Comparison of ENCODE assay signal across 9 mouse cellular contexts in the genomic region with DNA sequence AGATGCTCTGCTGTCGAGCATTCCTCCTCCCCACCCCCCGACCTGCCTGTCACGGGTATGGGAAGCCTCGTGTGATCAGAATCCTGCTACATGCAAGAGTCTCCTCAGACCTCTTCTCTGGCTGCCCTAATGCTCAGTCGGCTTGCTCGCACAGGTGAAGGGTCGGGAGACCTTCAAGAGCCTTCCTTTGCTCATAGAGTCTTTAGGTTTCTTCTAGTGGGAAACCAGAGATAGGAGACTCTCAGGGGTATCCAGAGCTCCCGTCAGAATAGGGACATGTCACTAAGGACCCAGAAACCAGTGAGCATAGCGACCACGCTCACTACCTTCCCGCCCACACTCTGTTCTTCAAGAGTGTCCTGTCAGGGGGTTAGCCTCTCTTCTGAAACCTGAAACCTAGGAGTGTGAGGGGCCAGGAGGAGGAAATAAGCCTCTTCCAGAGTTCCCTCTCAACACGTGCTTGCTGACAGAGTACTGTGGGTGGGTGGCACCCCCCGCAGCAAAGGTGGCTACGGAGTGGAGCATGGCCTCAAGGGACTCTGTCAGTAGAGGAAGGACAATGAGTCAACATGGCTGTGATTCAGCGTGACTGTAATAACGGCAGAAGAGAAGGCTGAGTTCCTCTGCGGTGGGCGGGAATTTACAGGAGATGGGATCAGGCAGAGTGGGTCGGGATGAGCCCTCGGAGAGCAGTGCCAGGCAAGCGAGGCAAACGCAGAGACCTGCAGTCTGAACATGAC. TPM values are rescaled to one million over a fixed set of nuclear protein-coding genes. Genes with fewer than 3 reads are reported as not detected.
DNase-seq lines count a peak whose midpoint lies in the region; ATAC-seq and TF ChIP-seq lines count a peak whose summit lies in the region.
"Had no signal": no experiment of that assay in that cellular context is flagged by ENCODE, and none has a peak within 500 bp of the region (broad histone marks: within the 10 kb centered on the region; RNA-seq: fewer than 3 reads in every experiment).

No protein-coding gene starts in this region.

- H3K9ac ChIP-seq in hindbrain, embryonic 13.5 days = peak overlapping the region; percentile 9; the same call in 1 of the 2 replicates
- no peak overlapping the region for H3K9ac ChIP-seq in neural tube, embryonic 11.5 days (ENCODE audit: low read length)
- no peak overlapping the region for H3K9ac ChIP-seq in embryonic facial prominence, embryonic 11.5 days (replicated peaks; ENCODE audit: low read length)

- no peaks in the 10 kb centered on the region for H3K27me3 ChIP-seq in hindbrain, embryonic 13.5 days
- peaks cover 9% of the 10 kb centered on the region for H3K27me3 ChIP-seq in hindbrain, embryonic 10.5 days (ENCODE audit: insufficient read depth, poor library complexity, severe bottlenecking)
- no peaks in the 10 kb centered on the region for H3K27me3 ChIP-seq in neural tube, embryonic 11.5 days (ENCODE audit: control insufficient read depth, insufficient read depth, low read length)
- no peaks in the 10 kb centered on the region for H3K27me3 ChIP-seq in embryonic facial prominence, embryonic 11.5 days (ENCODE audit: control insufficient read depth, insufficient read depth, low read length)
- no peaks in the 10 kb centered on the region for H3K27me3 ChIP-seq in myocyte (ENCODE audit: control insufficient read depth, insufficient read depth, insufficient read length)

- no peak overlapping the region for H3ac ChIP-seq in myocyte (ENCODE audit: control insufficient read depth, insufficient read length)

- peaks cover 12% of the 10 kb centered on the region; the same call in 1 of the 2 replicates for H3K4me1 ChIP-seq in hindbrain, embryonic 13.5 days (replicated peaks)
- peaks cover 10% of the 10 kb centered on the region; the same call in 1 of the 2 replicates for H3K4me1 ChIP-seq in hindbrain, embryonic 10.5 days (replicated peaks)
- H3K4me1 ChIP-seq in neural tube, embryonic 11.5 days (ENCODE audit: control insufficient read depth, insufficient read depth, low read length) = no peaks in the 10 kb centered on the region
- H3K4me1 ChIP-seq in embryonic facial prominence, embryonic 11.5 days (ENCODE audit: control insufficient read depth, insufficient read depth, low read length) = no peaks in the 10 kb centered on the region

- H3K4me3 ChIP-seq in hindbrain, embryonic 13.5 days = no peak overlapping the region
- H3K4me3 ChIP-seq in hindbrain, embryonic 10.5 days = no peak overlapping the region
- no peak overlapping the region for H3K4me3 ChIP-seq in neural tube, embryonic 11.5 days (ENCODE audit: low read depth, low read length)
- H3K4me3 ChIP-seq in embryonic facial prominence, embryonic 11.5 days (ENCODE audit: low read depth, low read length) = no peak overlapping the region
- no peak overlapping the region for H3K4me3 ChIP-seq in myocyte
- H3K4me3 ChIP-seq: midbrain, embryonic 10.5 days had no signal

- DNase-seq in hindbrain, embryonic 10.5 days (ENCODE audit: low spot score) = no peak
- DNase-seq in neural tube, embryonic 11.5 days (ENCODE audit: low spot score) = no peak
- no peak for DNase-seq in neural tube, embryonic 10.5 days (ENCODE audit: extremely low spot score, low spot score)
- peak; percentile 26 for DNase-seq in embryonic facial prominence, embryonic 11.5 days (ENCODE audit: low spot score)
- no peak for DNase-seq in gastrocnemius, postnatal 10 days
- DNase-seq in thymus, postnatal 4 days = no peak

- H3K4me2 ChIP-seq in hindbrain, embryonic 13.5 days = no peak overlapping the region
- H3K4me2 ChIP-seq in neural tube, embryonic 11.5 days (ENCODE audit: low read depth) = peak overlapping the region; percentile 19; the same call in 1 of the 2 replicates
- H3K4me2 ChIP-seq in embryonic facial prominence, embryonic 11.5 days (ENCODE audit: low read depth, low read length) = no peak overlapping the region
- H3K4me2 ChIP-seq in myocyte (ENCODE audit: low read depth) = peak overlapping the region; percentile 66

- H3K9me3 ChIP-seq in hindbrain, embryonic 13.5 days = 0 out of 2 replicates have a peak, but pooled peaks cover 4% of the 10 kb centered on the region
- 0 out of 2 replicates have a peak, but pooled peaks cover 2% of the 10 kb centered on the region for H3K9me3 ChIP-seq in hindbrain, embryonic 10.5 days
- H3K9me3 ChIP-seq in neural tube, embryonic 11.5 days (ENCODE audit: control insufficient read depth, low read length) = 0 out of 2 replicates have a peak, but pooled peaks cover 1% of the 10 kb centered on the region
- H3K9me3 ChIP-seq in embryonic facial prominence, embryonic 11.5 days (replicated peaks; ENCODE audit: control insufficient read depth, low read length) = no peaks in the 10 kb centered on the region

- no peaks in the 10 kb centered on the region for H3K36me3 ChIP-seq in hindbrain, embryonic 13.5 days
- no peaks in the 10 kb centered on the region for H3K36me3 ChIP-seq in hindbrain, embryonic 10.5 days
- no peaks in the 10 kb centered on the region for H3K36me3 ChIP-seq in neural tube, embryonic 11.5 days (ENCODE audit: control insufficient read depth, insufficient read depth, low read length)
- no peaks in the 10 kb centered on the region for H3K36me3 ChIP-seq in embryonic facial prominence, embryonic 11.5 days (replicated peaks; ENCODE audit: control insufficient read depth, insufficient read depth, low read depth, low read length)
- H3K36me3 ChIP-seq in myocyte (ENCODE audit: control insufficient read depth, insufficient read depth) = no peaks in the 10 kb centered on the region
- H3K36me3 ChIP-seq: midbrain, embryonic 10.5 days had no signal

- no peak for TF ChIP-seq POLR2A in myocyte (IDR thresholded peaks at IDR 0.05; ENCODE audit: insufficient read length, low read depth)

- WGBS in hindbrain, embryonic 13.5 days = 45% methylated on average over 22 of the region's 22 CpGs
- 39% methylated on average over 22 of the region's 22 CpGs for WGBS in hindbrain, embryonic 10.5 days
- WGBS in neural tube, embryonic 11.5 days = 36% methylated on average over 22 of the region's 22 CpGs
- WGBS in embryonic facial prominence, embryonic 11.5 days = 30% methylated on average over 22 of the region's 22 CpGs

- no peak overlapping the region for H3K27ac ChIP-seq in hindbrain, embryonic 13.5 days
- H3K27ac ChIP-seq in hindbrain, embryonic 10.5 days = no peak overlapping the region
- no peak overlapping the region for H3K27ac ChIP-seq in neural tube, embryonic 11.5 days (ENCODE audit: low read depth, low read length)
- H3K27ac ChIP-seq in embryonic facial prominence, embryonic 11.5 days (replicated peaks; ENCODE audit: low read depth, low read length) = no peak overlapping the region
- H3K27ac ChIP-seq: midbrain, embryonic 10.5 days had no signal

- H3K79me2 ChIP-seq in myocyte (ENCODE audit: control insufficient read depth, insufficient read depth) = no peaks in the 10 kb centered on the region

- ATAC-seq in hindbrain, embryonic 13.5 days (ENCODE audit: low FRiP score) = no peak
- no peak for ATAC-seq in neural tube, embryonic 11.5 days (ENCODE audit: insufficient read depth, low FRiP score, low TSS enrichment)
- ATAC-seq in embryonic facial prominence, embryonic 11.5 days (replicated peaks; ENCODE audit: insufficient number of reproducible peaks, low FRiP score, low TSS enrichment, low read depth) = no peak

RNA-seq across cellular contexts. Expression of gene Tbx21, which starts 31.6 kb away (rescaled TPM):
- 0.16 and 0.21 TPM in 2 replicates for polyA plus RNA-seq in hindbrain, embryonic 13.5 days (2015; fragmentation: Nextera tagmentation; extraction: Ambion mirVana)
- 0.29 TPM in 2 replicates for polyA plus RNA-seq in hindbrain, embryonic 10.5 days (2016; fragmentation: Nextera tagmentation; extraction: Ambion mirVana)
- polyA plus RNA-seq in neural tube, embryonic 11.5 days (2014; fragmentation: Nextera tagmentation; extraction: Ambion mirVana) = 0.19 and 0.21 TPM in 2 replicates
- not detected in 2 replicates for polyA plus RNA-seq in embryonic facial prominence, embryonic 11.5 days (2014; fragmentation: Nextera tagmentation; extraction: Ambion mirVana)
- polyA plus RNA-seq in myocyte (2012; fragmentation: generic; extraction: Trizol) = not detected
- 1 to 10 TPM; 1.3 to 1.7 TPM for total RNA-seq in gastrocnemius, postnatal 10 days (2021)

RNA-seq across cellular contexts. Expression of gene Osbpl7, which starts 33.1 kb away (rescaled TPM):
- 9.6 and 10.7 TPM in 2 replicates for polyA plus RNA-seq in hindbrain, embryonic 13.5 days (2015; fragmentation: Nextera tagmentation; extraction: Ambion mirVana)
- polyA plus RNA-seq in hindbrain, embryonic 10.5 days (2016; fragmentation: Nextera tagmentation; extraction: Ambion mirVana) = 9.4 and 10.7 TPM in 2 replicates
- 5.3 and 7.2 TPM in 2 replicates for polyA plus RNA-seq in neural tube, embryonic 11.5 days (2014; fragmentation: Nextera tagmentation; extraction: Ambion mirVana)
- polyA plus RNA-seq in embryonic facial prominence, embryonic 11.5 days (2014; fragmentation: Nextera tagmentation; extraction: Ambion mirVana) = 4.3 and 5.8 TPM in 2 replicates
- 1.4 TPM for polyA plus RNA-seq in myocyte (2012; fragmentation: generic; extraction: Trizol)
- 1 to 10 TPM; 3.4 to 6.4 TPM for total RNA-seq in gastrocnemius, postnatal 10 days (2021)

RNA-seq across cellular contexts. Expression of gene Mrpl10, which starts 42.2 kb away (rescaled TPM):
- 59.4 and 62.0 TPM in 2 replicates for polyA plus RNA-seq in hindbrain, embryonic 13.5 days (2015; fragmentation: Nextera tagmentation; extraction: Ambion mirVana)
- polyA plus RNA-seq in hindbrain, embryonic 10.5 days (2016; fragmentation: Nextera tagmentation; extraction: Ambion mirVana) = 78.9 and 80.7 TPM in 2 replicates
- 75.8 and 78.7 TPM in 2 replicates for polyA plus RNA-seq in neural tube, embryonic 11.5 days (2014; fragmentation: Nextera tagmentation; extraction: Ambion mirVana)
- 85.7 and 91.2 TPM in 2 replicates for polyA plus RNA-seq in embryonic facial prominence, embryonic 11.5 days (2014; fragmentation: Nextera tagmentation; extraction: Ambion mirVana)
- 66.0 TPM for polyA plus RNA-seq in myocyte (2012; fragmentation: generic; extraction: Trizol)
- total RNA-seq in gastrocnemius, postnatal 10 days (2021) = 10 to 100 TPM; 45.1 to 45.6 TPM

RNA-seq across cellular contexts. Expression of gene Lrrc46, which starts 42.4 kb away (rescaled TPM):
- 3.2 and 5.6 TPM in 2 replicates for polyA plus RNA-seq in hindbrain, embryonic 13.5 days (2015; fragmentation: Nextera tagmentation; extraction: Ambion mirVana)
- polyA plus RNA-seq in hindbrain, embryonic 10.5 days (2016; fragmentation: Nextera tagmentation; extraction: Ambion mirVana) = 3.5 and 6.8 TPM in 2 replicates
- 2.7 and 3.1 TPM in 2 replicates for polyA plus RNA-seq in neural tube, embryonic 11.5 days (2014; fragmentation: Nextera tagmentation; extraction: Ambion mirVana)
- polyA plus RNA-seq in embryonic facial prominence, embryonic 11.5 days (2014; fragmentation: Nextera tagmentation; extraction: Ambion mirVana) = 1.1 and 1.3 TPM in 2 replicates
- polyA plus RNA-seq in myocyte (2012; fragmentation: generic; extraction: Trizol) = 1.4 TPM
- under 1 TPM in 1 of 2 experiments, not detected in 1; 0.16 TPM for total RNA-seq in gastrocnemius, postnatal 10 days (2021)

RNA-seq across cellular contexts. Expression of gene Scrn2, which starts 53.8 kb away (rescaled TPM):
- polyA plus RNA-seq in hindbrain, embryonic 13.5 days (2015; fragmentation: Nextera tagmentation; extraction: Ambion mirVana) = 14.4 and 15.3 TPM in 2 replicates
- polyA plus RNA-seq in hindbrain, embryonic 10.5 days (2016; fragmentation: Nextera tagmentation; extraction: Ambion mirVana) = 38.3 and 39.4 TPM in 2 replicates
- polyA plus RNA-seq in neural tube, embryonic 11.5 days (2014; fragmentation: Nextera tagmentation; extraction: Ambion mirVana) = 20.9 and 26.5 TPM in 2 replicates
- 20.4 and 26.0 TPM in 2 replicates for polyA plus RNA-seq in embryonic facial prominence, embryonic 11.5 days (2014; fragmentation: Nextera tagmentation; extraction: Ambion mirVana)
- polyA plus RNA-seq in myocyte (2012; fragmentation: generic; extraction: Trizol) = 22.4 TPM
- total RNA-seq in gastrocnemius, postnatal 10 days (2021) = 10 to 100 TPM; 11.3 to 11.4 TPM

Comparison
In these comparisons a context has a peak if more than half of its experiments do, and no peak if none do; other contexts are left out.
1. H3K4me2 ChIP-seq: peak in neural tube, embryonic 11.5 days (single experiment) and myocyte (single experiment); none in hindbrain, embryonic 13.5 days (single experiment) and embryonic facial prominence, embryonic 11.5 days (single experiment).